Mouse (Mus musculus): ENCODE results near the gene Ell.

- no peak for TF ChIP-seq CTCF (IDR thresholded peaks at IDR 0.05; ENCODE audit: borderline replicate concordance, insufficient read depth, low read length)
- no peak for TF ChIP-seq POLR2A (IDR thresholded peaks at IDR 0.05; ENCODE audit: low read depth, low read length)
Measured at GRCm38 (mm10) chr8:70544200-70544687, 5.0 kb downstream of the Ell start.

Data from embryonic fibroblast, embryonic 13.5 days (primary cell).